Mouse (Mus musculus): ENCODE data around the gene Aqp1. TPM values are rescaled to one million over a fixed set of nuclear protein-coding genes. Genes with fewer than 3 reads are reported as not detected.

Aqp1 gene
- polyA plus RNA-seq, 1 experiment = not detected

DNA sequence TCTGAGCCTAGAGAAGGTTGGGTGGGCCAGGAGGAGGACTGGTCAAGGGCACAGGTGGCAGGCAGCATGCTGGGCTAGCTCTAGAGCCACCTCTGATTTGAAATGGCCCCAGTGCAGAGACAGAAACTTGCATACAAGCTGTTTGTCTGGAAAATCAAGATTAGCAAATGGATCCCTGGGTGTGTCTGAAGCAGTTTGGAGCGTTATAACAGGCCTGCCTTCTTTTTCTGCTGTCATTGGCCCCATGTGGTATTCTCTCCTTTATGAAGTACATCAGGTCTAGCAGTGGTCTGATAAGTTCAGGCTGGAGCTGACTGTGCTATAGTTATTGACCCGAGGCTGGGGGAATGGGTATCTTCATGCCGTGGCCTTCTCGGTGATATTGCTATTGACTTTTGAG, 22.3 kb upstream of the Aqp1 start:
- TF ChIP-seq CTCF (IDR thresholded peaks at IDR 0.05; ENCODE audit: insufficient read depth, low read depth, low read length) (no peak), POLR2A (IDR thresholded peaks at IDR 0.05; ENCODE audit: insufficient read depth, low read depth, low read length) (no peak)
- Histone ChIP-seq H3K4me3 (ENCODE audit: insufficient read depth, low read depth, low read length) (no peak overlapping the region), H3K27ac (ENCODE audit: insufficient read depth, low read depth, low read length) (no peak overlapping the region), H3K4me1 (ENCODE audit: control insufficient read depth, insufficient read depth, low read length) (peaks cover 10% of the 10 kb centered on the region)
- 95% methylated on average over 4 of the region's 4 CpGs for WGBS

DNA sequence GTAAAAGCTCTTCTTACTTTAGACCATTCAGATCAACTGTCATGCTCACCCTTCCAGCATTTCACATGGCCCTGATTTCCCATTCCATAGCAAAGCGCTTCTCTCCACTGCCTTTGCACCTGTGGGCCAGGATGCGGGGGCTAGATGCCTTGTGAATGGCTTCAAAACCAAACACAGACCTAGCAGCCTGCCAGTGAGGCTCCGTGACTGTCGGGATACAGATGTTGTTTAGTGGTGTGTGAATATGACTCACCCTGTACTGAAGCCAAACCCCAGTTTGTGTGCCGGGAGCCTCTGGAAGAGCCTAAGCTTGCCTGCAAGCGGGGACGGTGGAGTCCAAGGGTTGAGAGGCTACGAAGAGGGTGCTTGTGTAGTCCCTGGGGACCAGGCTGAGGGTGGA, 21.6 kb upstream of the Aqp1 start:
- no peak for TF ChIP-seq CTCF (IDR thresholded peaks at IDR 0.05; ENCODE audit: insufficient read depth, low read depth, low read length)
- TF ChIP-seq POLR2A (IDR thresholded peaks at IDR 0.05; ENCODE audit: insufficient read depth, low read depth, low read length) = no peak
- Histone ChIP-seq H3K4me3 (ENCODE audit: insufficient read depth, low read depth, low read length) (no peak overlapping the region), H3K4me1 (ENCODE audit: control insufficient read depth, insufficient read depth, low read length) (peaks cover 10% of the 10 kb centered on the region), H3K27ac (ENCODE audit: insufficient read depth, low read depth, low read length) (peak overlapping the region; percentile 19; the same call in 1 of the 2 replicates)
- 49% methylated on average over 8 of the region's 8 CpGs for WGBS

DNA sequence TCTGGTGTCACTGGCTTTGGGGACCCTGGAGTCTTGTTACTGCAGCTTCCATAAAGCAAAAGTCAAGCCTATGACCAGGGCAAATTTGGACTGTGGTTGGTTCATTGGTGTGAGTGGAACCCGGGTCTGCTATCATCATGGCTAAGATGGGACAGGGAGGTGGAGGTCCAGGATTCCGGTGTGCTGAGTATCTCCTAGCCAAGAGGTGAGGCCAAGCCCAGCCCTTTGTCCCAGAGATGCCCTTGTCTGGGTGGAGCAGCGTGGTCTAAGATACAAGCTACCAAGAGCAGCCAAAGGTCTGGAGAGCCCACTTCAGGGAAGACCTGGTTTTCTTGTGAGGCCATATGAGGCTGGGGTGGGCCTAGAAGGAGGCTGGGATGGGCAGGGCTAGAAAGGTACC, 17.6 kb upstream of the Aqp1 start:
- Histone ChIP-seq H3K4me1 (ENCODE audit: control insufficient read depth, insufficient read depth, low read length) (peaks cover 22% of the 10 kb centered on the region), H3K27ac (ENCODE audit: insufficient read depth, low read depth, low read length) (no peak overlapping the region), H3K4me3 (ENCODE audit: insufficient read depth, low read depth, low read length) (no peak overlapping the region)
- WGBS = 97% methylated on average over 3 of the region's 3 CpGs
- TF ChIP-seq POLR2A (IDR thresholded peaks at IDR 0.05; ENCODE audit: insufficient read depth, low read depth, low read length) (no peak), CTCF (IDR thresholded peaks at IDR 0.05; ENCODE audit: insufficient read depth, low read depth, low read length) (no peak)

GRCm38 (mm10) chr6:55319585-55320551, 16.4 kb upstream of the Aqp1 start:
- Histone ChIP-seq H3K4me1 (ENCODE audit: control insufficient read depth, insufficient read depth, low read length) (peaks cover 14% of the 10 kb centered on the region), H3K4me3 (ENCODE audit: insufficient read depth, low read depth, low read length) (no peak overlapping the region), H3K27ac (ENCODE audit: insufficient read depth, low read depth, low read length) (no peak overlapping the region; the same call in 1 of the 2 replicates)
- 71% methylated on average over 14 of the region's 14 CpGs for WGBS
- no peak for TF ChIP-seq CTCF (IDR thresholded peaks at IDR 0.05; ENCODE audit: insufficient read depth, low read depth, low read length)
- TF ChIP-seq POLR2A (IDR thresholded peaks at IDR 0.05; ENCODE audit: insufficient read depth, low read depth, low read length) = no peak

- Histone ChIP-seq H3K4me1 (ENCODE audit: control insufficient read depth, insufficient read depth, low read length) (peaks cover 14% of the 10 kb centered on the region), H3K4me3 (ENCODE audit: insufficient read depth, low read depth, low read length) (no peak overlapping the region), H3K27ac (ENCODE audit: insufficient read depth, low read depth, low read length) (no peak overlapping the region)
- 68% methylated on average over 4 of the region's 4 CpGs for WGBS
- TF ChIP-seq CTCF (IDR thresholded peaks at IDR 0.05; ENCODE audit: insufficient read depth, low read depth, low read length) (no peak), POLR2A (IDR thresholded peaks at IDR 0.05; ENCODE audit: insufficient read depth, low read depth, low read length) (no peak)
These were observed 15.3 kb upstream of the Aqp1 start for GRCm38 (mm10) chr6:55320894-55321293.

DNA sequence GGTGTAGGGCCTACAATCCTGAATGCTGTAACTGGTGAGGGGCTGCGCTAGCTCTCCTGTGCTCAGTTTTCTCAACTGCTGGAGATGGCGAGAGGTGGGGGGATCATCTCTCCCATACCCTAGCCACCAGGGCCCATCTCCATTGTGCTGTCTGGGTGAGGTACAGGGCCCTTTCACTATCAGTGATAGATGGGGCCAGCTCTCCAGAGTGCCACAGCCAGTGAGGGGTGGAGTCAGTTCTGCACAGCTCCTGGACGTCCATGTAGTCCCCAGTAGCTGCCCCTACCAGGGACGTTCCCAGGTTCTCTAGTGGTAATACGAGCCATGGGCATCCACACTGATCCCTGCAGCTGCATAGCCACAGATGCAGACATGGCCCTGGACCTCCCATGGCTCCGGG, 14.7 kb upstream of the Aqp1 start:
- Histone ChIP-seq H3K4me1 (ENCODE audit: control insufficient read depth, insufficient read depth, low read length) (peaks cover 14% of the 10 kb centered on the region), H3K4me3 (ENCODE audit: insufficient read depth, low read depth, low read length) (no peak overlapping the region), H3K27ac (ENCODE audit: insufficient read depth, low read depth, low read length) (no peak overlapping the region)
- WGBS = 91% methylated on average over 6 of the region's 6 CpGs
- TF ChIP-seq POLR2A (IDR thresholded peaks at IDR 0.05; ENCODE audit: insufficient read depth, low read depth, low read length) = no peak
- TF ChIP-seq CTCF (IDR thresholded peaks at IDR 0.05; ENCODE audit: insufficient read depth, low read depth, low read length) = no peak

- TF ChIP-seq CTCF (IDR thresholded peaks at IDR 0.05; ENCODE audit: insufficient read depth, low read depth, low read length) (no peak), POLR2A (IDR thresholded peaks at IDR 0.05; ENCODE audit: insufficient read depth, low read depth, low read length) (no peak)
- Histone ChIP-seq H3K4me3 (ENCODE audit: insufficient read depth, low read depth, low read length) (no peak overlapping the region), H3K27ac (ENCODE audit: insufficient read depth, low read depth, low read length) (no peak overlapping the region), H3K4me1 (ENCODE audit: control insufficient read depth, insufficient read depth, low read length) (peaks cover 14% of the 10 kb centered on the region)
- 96% methylated on average over 2 of the region's 2 CpGs for WGBS
These were observed 13.3 kb upstream of the Aqp1 start for GRCm38 (mm10) chr6:55322980-55323379.

GRCm38 (mm10) chr6:55323908-55324634, 12.2 kb upstream of the Aqp1 start:
- Histone ChIP-seq H3K4me3 (ENCODE audit: insufficient read depth, low read depth, low read length) (no peak overlapping the region), H3K4me1 (ENCODE audit: control insufficient read depth, insufficient read depth, low read length) (peaks cover 14% of the 10 kb centered on the region), H3K27ac (ENCODE audit: insufficient read depth, low read depth, low read length) (no peak overlapping the region)
- no peak for TF ChIP-seq POLR2A (IDR thresholded peaks at IDR 0.05; ENCODE audit: insufficient read depth, low read depth, low read length)
- no peak for TF ChIP-seq CTCF (IDR thresholded peaks at IDR 0.05; ENCODE audit: insufficient read depth, low read depth, low read length)
- WGBS = 94% methylated on average over 17 of the region's 17 CpGs

DNA sequence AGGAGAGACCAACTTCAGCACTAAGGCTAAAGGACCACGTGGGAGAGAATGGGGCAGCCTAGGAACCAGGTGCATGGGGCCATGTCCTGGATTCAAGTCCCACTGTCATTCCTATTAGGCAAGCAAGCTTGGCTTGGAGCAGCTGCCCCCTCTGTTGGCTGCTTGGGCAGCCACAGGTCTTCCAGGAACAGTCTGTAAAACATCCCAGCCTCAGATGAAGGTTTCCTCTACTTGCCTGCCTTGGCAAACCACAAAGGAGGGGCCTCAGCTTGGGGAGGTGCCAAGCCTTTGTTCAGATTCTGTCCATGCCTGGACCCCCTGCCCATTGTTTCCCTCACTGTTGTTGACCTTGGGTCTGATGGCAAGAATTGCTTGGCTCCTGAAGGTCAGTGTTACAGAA, 11.4 kb upstream of the Aqp1 start:
- H3K27ac ChIP-seq (ENCODE audit: insufficient read depth, low read depth, low read length) = no peak overlapping the region
- TF ChIP-seq POLR2A (IDR thresholded peaks at IDR 0.05; ENCODE audit: insufficient read depth, low read depth, low read length) = no peak
- peaks cover 12% of the 10 kb centered on the region for H3K4me1 ChIP-seq (ENCODE audit: control insufficient read depth, insufficient read depth, low read length)
- 67% methylated on average over 1 of the region's 1 CpGs for WGBS
- no peak overlapping the region for H3K4me3 ChIP-seq (ENCODE audit: insufficient read depth, low read depth, low read length)
